Mouse (Mus musculus): ENCODE measurements at regions not wholly inside any gene's neighbourhood (a gene's known extent, or its start where the extent isn't known, plus 50 kb on each side); places are given as distances from the start of the nearest gene placed in this dataset.

- Histone ChIP-seq H3K36me3 (ENCODE audit: control insufficient read depth, insufficient read depth, low read length, poor library complexity, severe bottlenecking) (no peaks in the 10 kb centered on the region), H3K27ac (ENCODE audit: insufficient read depth, low read length) (no peak overlapping the region), H3K9ac (ENCODE audit: low read depth, poor library complexity, severe bottlenecking) (no peak overlapping the region), H3K4me3 (ENCODE audit: low read depth, low read length) (no peak overlapping the region), H3K27me3 (ENCODE audit: control insufficient read depth, insufficient read depth, low read length, poor library complexity, severe bottlenecking) (no peaks in the 10 kb centered on the region), H3K4me1 (ENCODE audit: control insufficient read depth, insufficient read depth, low read length) (no peaks in the 10 kb centered on the region), H3K9me3 (replicated peaks; ENCODE audit: control insufficient read depth, insufficient read depth, low read length, poor library complexity, severe bottlenecking) (no peaks in the 10 kb centered on the region; the same call in 1 of the 2 replicates)
- TF ChIP-seq POLR2A (IDR thresholded peaks at IDR 0.05; ENCODE audit: insufficient read depth, low read length) (no peak), CTCF (IDR thresholded peaks at IDR 0.05; ENCODE audit: low read depth, low read length) (no peak), EP300 (IDR thresholded peaks at IDR 0.05; ENCODE audit: insufficient read depth, low read depth, low read length) (no peak)
Observed at GRCm38 (mm10) chr15:5446040-5446755, 202.2 kb upstream of the Ptger4 start.

GRCm38 (mm10) chr15:5446756-5447314, 202.8 kb upstream of the Ptger4 start:
- no peaks in the 10 kb centered on the region for H3K27me3 ChIP-seq (ENCODE audit: control insufficient read depth, insufficient read depth, low read length, poor library complexity, severe bottlenecking)
- no peaks in the 10 kb centered on the region for H3K4me1 ChIP-seq (ENCODE audit: control insufficient read depth, insufficient read depth, low read length)
- TF ChIP-seq CTCF (IDR thresholded peaks at IDR 0.05; ENCODE audit: low read depth, low read length): no peak
- no peak for TF ChIP-seq POLR2A (IDR thresholded peaks at IDR 0.05; ENCODE audit: insufficient read depth, low read length)
- no peak for TF ChIP-seq EP300 (IDR thresholded peaks at IDR 0.05; ENCODE audit: insufficient read depth, low read depth, low read length)
- no peak overlapping the region for H3K27ac ChIP-seq (ENCODE audit: insufficient read depth, low read length)
- H3K4me3 ChIP-seq (ENCODE audit: low read depth, low read length): no peak overlapping the region
- no peak overlapping the region for H3K9ac ChIP-seq (ENCODE audit: low read depth, poor library complexity, severe bottlenecking)
- no peaks in the 10 kb centered on the region; the same call in 1 of the 2 replicates for H3K9me3 ChIP-seq (replicated peaks; ENCODE audit: control insufficient read depth, insufficient read depth, low read length, poor library complexity, severe bottlenecking)
- H3K36me3 ChIP-seq (ENCODE audit: control insufficient read depth, insufficient read depth, low read length, poor library complexity, severe bottlenecking): no peaks in the 10 kb centered on the region

DNA sequence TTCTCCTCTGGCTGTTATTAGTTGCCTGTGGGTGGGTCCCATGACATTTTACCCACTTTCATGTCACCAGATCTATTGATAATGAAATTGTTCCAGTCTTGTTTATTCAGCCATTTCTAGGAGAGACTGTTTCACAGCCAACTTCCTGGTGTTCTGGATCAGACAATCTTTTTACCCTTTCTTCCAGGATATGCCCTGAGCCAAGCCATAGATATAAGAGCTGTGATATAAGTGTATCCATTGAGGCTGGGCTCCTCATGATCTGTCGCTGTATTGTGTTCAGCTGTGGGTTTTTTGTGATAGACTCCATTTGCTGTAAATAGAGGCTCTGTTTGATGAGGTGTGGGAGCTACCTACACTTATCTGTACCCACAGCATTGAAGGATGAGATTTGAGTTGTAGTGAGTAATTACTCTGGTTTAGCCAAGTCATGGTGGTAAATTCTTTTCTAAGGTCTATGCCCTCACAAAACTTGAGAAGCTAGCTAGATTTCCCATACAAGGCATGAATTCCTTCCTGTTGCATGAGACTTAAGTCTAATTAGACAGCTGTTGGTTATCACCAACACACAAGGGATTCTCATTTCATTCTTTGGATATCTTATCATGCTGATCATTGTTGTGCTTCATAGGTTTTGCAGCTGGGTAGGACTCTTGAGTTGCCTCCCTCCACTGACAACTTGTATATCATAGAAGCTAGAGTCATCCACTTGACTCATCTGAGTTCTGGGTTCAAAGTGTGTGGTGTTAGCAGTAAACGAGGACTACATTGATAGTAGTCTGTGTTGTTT, 203.9 kb upstream of the Ptger4 start:
- Histone ChIP-seq H3K9me3 (replicated peaks; ENCODE audit: control insufficient read depth, insufficient read depth, low read length, poor library complexity, severe bottlenecking) (no peaks in the 10 kb centered on the region; the same call in 1 of the 2 replicates), H3K27ac (ENCODE audit: insufficient read depth, low read length) (no peak overlapping the region), H3K27me3 (ENCODE audit: control insufficient read depth, insufficient read depth, low read length, poor library complexity, severe bottlenecking) (no peaks in the 10 kb centered on the region), H3K36me3 (ENCODE audit: control insufficient read depth, insufficient read depth, low read length, poor library complexity, severe bottlenecking) (no peaks in the 10 kb centered on the region), H3K4me1 (ENCODE audit: control insufficient read depth, insufficient read depth, low read length) (no peaks in the 10 kb centered on the region), H3K4me3 (ENCODE audit: low read depth, low read length) (no peak overlapping the region), H3K9ac (ENCODE audit: low read depth, poor library complexity, severe bottlenecking) (no peak overlapping the region)
- TF ChIP-seq CTCF (IDR thresholded peaks at IDR 0.05; ENCODE audit: low read depth, low read length): no peak
- no peak for TF ChIP-seq POLR2A (IDR thresholded peaks at IDR 0.05; ENCODE audit: insufficient read depth, low read length)

DNA sequence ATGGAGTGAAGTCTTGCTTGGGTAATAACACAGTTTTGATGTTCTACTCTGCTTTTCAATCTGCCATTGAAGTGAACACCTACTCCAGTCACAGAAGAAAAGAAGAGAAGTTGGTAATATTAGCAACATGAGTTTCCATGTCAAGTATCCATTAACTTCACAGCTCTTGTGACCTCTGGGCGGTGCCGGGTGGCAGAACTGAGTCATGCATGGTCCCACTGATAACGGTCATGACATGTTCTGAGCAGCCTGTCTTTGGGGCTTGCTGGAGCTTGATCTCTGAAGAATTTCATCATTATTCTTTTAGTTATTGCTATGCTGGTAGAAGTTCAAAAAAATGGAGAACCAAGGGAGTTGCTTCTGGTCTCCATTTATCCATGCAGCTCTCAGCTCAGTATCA, 215.1 kb upstream of the Ptger4 start:
- no peak overlapping the region for H3K9ac ChIP-seq (ENCODE audit: low read depth, poor library complexity, severe bottlenecking)
- no peaks in the 10 kb centered on the region for H3K36me3 ChIP-seq (ENCODE audit: control insufficient read depth, insufficient read depth, low read length, poor library complexity, severe bottlenecking)
- no peak overlapping the region for H3K4me3 ChIP-seq (ENCODE audit: low read depth, low read length)
- TF ChIP-seq CTCF (IDR thresholded peaks at IDR 0.05; ENCODE audit: low read depth, low read length): no peak
- TF ChIP-seq POLR2A (IDR thresholded peaks at IDR 0.05; ENCODE audit: insufficient read depth, low read length): no peak
- TF ChIP-seq EP300 (IDR thresholded peaks at IDR 0.05; ENCODE audit: insufficient read depth, low read depth, low read length): no peak
- no peaks in the 10 kb centered on the region for H3K27me3 ChIP-seq (ENCODE audit: control insufficient read depth, insufficient read depth, low read length, poor library complexity, severe bottlenecking)
- H3K27ac ChIP-seq (ENCODE audit: insufficient read depth, low read length): no peak overlapping the region
- H3K9me3 ChIP-seq (replicated peaks; ENCODE audit: control insufficient read depth, insufficient read depth, low read length, poor library complexity, severe bottlenecking): peaks cover 4% of the 10 kb centered on the region; the same call in 1 of the 2 replicates
- no peaks in the 10 kb centered on the region for H3K4me1 ChIP-seq (ENCODE audit: control insufficient read depth, insufficient read depth, low read length)

- H3K4me3 ChIP-seq (ENCODE audit: low read depth, low read length): no peak overlapping the region
- no peaks in the 10 kb centered on the region for H3K36me3 ChIP-seq (ENCODE audit: control insufficient read depth, insufficient read depth, low read length, poor library complexity, severe bottlenecking)
- no peak overlapping the region for H3K27ac ChIP-seq (ENCODE audit: insufficient read depth, low read length)
- TF ChIP-seq POLR2A (IDR thresholded peaks at IDR 0.05; ENCODE audit: insufficient read depth, low read length) (no peak), EP300 (IDR thresholded peaks at IDR 0.05; ENCODE audit: insufficient read depth, low read depth, low read length) (no peak), CTCF (IDR thresholded peaks at IDR 0.05; ENCODE audit: low read depth, low read length) (no peak)
- H3K4me1 ChIP-seq (ENCODE audit: control insufficient read depth, insufficient read depth, low read length): no peaks in the 10 kb centered on the region
- peaks cover 4% of the 10 kb centered on the region; the same call in 1 of the 2 replicates for H3K9me3 ChIP-seq (replicated peaks; ENCODE audit: control insufficient read depth, insufficient read depth, low read length, poor library complexity, severe bottlenecking)
- no peaks in the 10 kb centered on the region for H3K27me3 ChIP-seq (ENCODE audit: control insufficient read depth, insufficient read depth, low read length, poor library complexity, severe bottlenecking)
- H3K9ac ChIP-seq (ENCODE audit: low read depth, poor library complexity, severe bottlenecking): no peak overlapping the region
Observed at GRCm38 (mm10) chr15:5459580-5459979, 215.6 kb upstream of the Ptger4 start.
